Mouse (Mus musculus) kidney, embryonic 14.5 days (tissue): ENCODE data around the gene AW011738. TPM values are rescaled to one million over a fixed set of nuclear protein-coding genes. Genes with fewer than 3 reads are reported as not detected.

ENCODE experiments used
- ATAC-seq: fragments of 200-750 bp; cut with Nextera tagmentation; 2 replicates; pipeline ENCODE4 v1.8.0; 2017; ENCODE audit warnings: moderate number of reproducible peaks, mild to moderate bottlenecking, moderate TSS enrichment, moderate library complexity; ENCODE audit not compliant: low FRiP score, low TSS enrichment
- H3K27ac ChIP-seq: fragments of 300-500 bp; sonication (generic); 2 replicates; pipeline ENCODE4 v1.5.1; 2014; ENCODE audit warnings: low read depth, mild to moderate bottlenecking, low read length, moderate library complexity, mixed read lengths
- H3K27me3 ChIP-seq: fragments of 300-500 bp; sonication (generic); 2 replicates; pipeline ENCODE4 v1.6.1; 2014; ENCODE audit warnings: mild to moderate bottlenecking, low read length; ENCODE audit not compliant: control insufficient read depth, insufficient read depth
- H3K36me3 ChIP-seq: fragments of 300-500 bp; sonication (generic); 2 replicates; pipeline ENCODE4 v1.6.1; 2014; ENCODE audit warnings: low read length, mixed read lengths; ENCODE audit not compliant: control insufficient read depth, insufficient read depth
- H3K4me1 ChIP-seq: fragments of 300-500 bp; sonication (generic); 2 replicates; pipeline ENCODE4 v1.6.1; 2014; ENCODE audit warnings: low read length, mixed read lengths; ENCODE audit not compliant: control insufficient read depth, insufficient read depth
- H3K4me2 ChIP-seq: fragments of 300-500 bp; sonication (generic); replicated peaks from 2 replicates; pipeline ENCODE4 v1.6.1; 2014; ENCODE audit warnings: low read depth, mild to moderate bottlenecking, low read length
- H3K4me3 ChIP-seq: fragments of 300-500 bp; sonication (generic); 2 replicates; pipeline ENCODE4 v1.5.1; 2014; ENCODE audit warnings: mild to moderate bottlenecking, low read length
- H3K9ac ChIP-seq: fragments of 300-500 bp; sonication (generic); 2 replicates; pipeline ENCODE4 v1.6.1; 2014; ENCODE audit warnings: low read depth, mild to moderate bottlenecking, low read length, moderate library complexity
- H3K9me3 ChIP-seq: fragments of 300-500 bp; sonication (generic); 2 replicates; pipeline ENCODE4 v1.6.1; 2016; ENCODE audit warnings: low read length; ENCODE audit not compliant: control insufficient read depth
- WGBS: fragments of 180-500 bp; shearing (Covaris S2); extraction: QIAGEN DNeasy Blood & Tissue Kit; methylation state at CpG from one replicate; pipeline ENCODE4 v1.1.7; 2014; 5-methylcytosine and 5-hydroxymethylcytosine counted together
- polyA plus RNA-seq: library from polyadenylated mRNA; unstranded; fragments of >200 nt; fragmentation: Nextera tagmentation; extraction: Ambion mirVana; gene quantifications from 2 replicates; pipeline ENCODE4 v1.2.1, GENCODE M21; 2014

Gene AW011738
- polyA plus RNA-seq, 1 experiment from 2014 or later = 1.0 TPM

DNA sequence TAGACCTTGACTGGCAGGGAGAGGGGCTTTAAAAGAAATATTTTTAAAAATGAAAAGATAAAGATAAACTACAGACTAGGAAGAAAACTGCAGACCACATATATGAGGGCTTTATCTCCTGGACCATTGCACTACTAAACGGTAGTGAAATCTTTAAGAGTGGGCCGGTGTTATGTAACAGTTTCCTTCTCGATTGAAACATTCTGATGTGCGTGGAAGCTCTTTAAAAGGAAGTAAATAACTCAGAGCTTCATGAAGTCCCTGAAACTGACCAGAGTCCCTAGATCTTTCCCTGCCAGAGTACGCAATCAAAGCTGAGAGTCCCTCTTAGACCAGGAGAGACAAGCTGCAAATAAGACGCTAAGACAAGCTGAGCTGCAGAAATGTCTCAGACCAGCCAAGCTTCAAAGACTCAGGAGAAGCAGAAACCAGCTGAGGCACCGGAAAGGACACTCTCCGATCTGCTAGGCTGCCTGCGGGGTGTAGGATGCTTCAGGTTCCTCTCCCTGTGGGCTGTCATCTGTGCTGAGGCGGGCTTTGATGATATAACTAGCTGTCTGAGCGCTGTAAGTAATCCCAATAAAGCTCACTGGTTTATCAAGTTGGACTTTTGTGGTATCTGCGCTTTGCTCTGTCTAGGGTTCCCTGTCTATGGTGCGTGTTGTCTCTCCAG is 7.0 kb downstream of the AW011738 start:
- no peak overlapping the region for H3K27ac ChIP-seq
- H3K4me3 ChIP-seq = no peak overlapping the region
- no peak overlapping the region for H3K9ac ChIP-seq
- no peaks in the 10 kb centered on the region for H3K27me3 ChIP-seq
- H3K36me3 ChIP-seq = no peaks in the 10 kb centered on the region
- no peaks in the 10 kb centered on the region for H3K4me1 ChIP-seq
- H3K4me2 ChIP-seq = no peak overlapping the region
- WGBS = 71% methylated on average over 13 of the region's 13 CpGs
- no peak for ATAC-seq
- H3K9me3 ChIP-seq = no peaks in the 10 kb centered on the region

DNA sequence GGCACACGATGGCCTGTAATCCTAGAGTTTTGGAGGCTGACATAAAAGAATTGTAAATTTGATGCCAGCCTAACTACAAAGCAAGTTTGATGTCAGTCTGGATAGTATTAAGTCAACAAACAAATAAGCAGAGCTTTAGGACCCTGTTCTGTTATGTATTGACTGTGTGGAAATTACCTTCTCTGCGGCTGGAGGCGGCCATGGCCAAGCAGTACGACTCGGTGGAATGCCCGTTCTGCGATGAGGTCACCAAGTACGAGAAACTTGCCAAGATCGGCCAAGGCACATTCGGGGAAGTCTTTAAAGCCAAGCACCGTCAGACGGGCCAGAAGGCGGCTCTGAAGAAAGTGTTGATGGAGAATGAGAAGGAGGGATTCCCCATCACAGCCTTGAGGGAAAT is 10.0 kb downstream of the AW011738 start:
- ATAC-seq = no peak
- H3K9ac ChIP-seq = no peak overlapping the region
- H3K4me2 ChIP-seq = no peak overlapping the region
- H3K27me3 ChIP-seq = no peaks in the 10 kb centered on the region
- H3K27ac ChIP-seq = no peak overlapping the region
- no peaks in the 10 kb centered on the region for H3K9me3 ChIP-seq
- no peaks in the 10 kb centered on the region for H3K36me3 ChIP-seq
- 94% methylated on average over 13 of the region's 13 CpGs for WGBS
- H3K4me1 ChIP-seq = no peaks in the 10 kb centered on the region
- no peak overlapping the region for H3K4me3 ChIP-seq

DNA sequence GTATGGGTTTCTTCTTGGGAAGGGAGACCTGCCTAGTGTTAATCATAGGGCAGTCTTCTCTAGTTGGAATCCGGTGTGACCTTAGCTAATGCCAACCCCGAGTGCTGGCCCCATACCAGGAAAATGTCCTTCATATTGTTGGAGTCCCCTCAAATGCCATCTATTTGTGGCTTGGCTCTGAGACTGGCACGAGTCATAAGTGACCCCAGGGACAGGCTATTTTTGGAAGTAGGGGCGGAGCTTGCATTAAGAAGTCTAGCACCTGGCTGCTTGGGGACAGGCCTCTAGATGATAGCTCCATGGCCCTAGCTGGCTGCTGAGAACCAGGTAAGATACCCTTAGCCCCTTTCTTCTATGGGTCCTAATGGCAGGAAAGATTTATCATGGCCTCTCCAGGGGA is 12.5 kb downstream of the AW011738 start, which contains the start of gene Perm1:
TSS of gene Perm1 (plus strand) at position 220 of the 400 bp plus-strand sequence.
- Histone ChIP-seq H3K4me2 (no peak within 1 kb of the TSS), H3K27me3 (no peaks in the 10 kb centered on the region), H3K4me1 (no peaks in the 10 kb centered on the region), H3K9ac (no peak within 1 kb of the TSS), H3K4me3 (no peak within 1 kb of the TSS), H3K36me3 (no peaks in the 10 kb centered on the region), H3K9me3 (no peaks in the 10 kb centered on the region), H3K27ac (no peak within 1 kb of the TSS)
- WGBS = 70% methylated on average over 4 of the region's 4 CpGs
- no peak for ATAC-seq

DNA sequence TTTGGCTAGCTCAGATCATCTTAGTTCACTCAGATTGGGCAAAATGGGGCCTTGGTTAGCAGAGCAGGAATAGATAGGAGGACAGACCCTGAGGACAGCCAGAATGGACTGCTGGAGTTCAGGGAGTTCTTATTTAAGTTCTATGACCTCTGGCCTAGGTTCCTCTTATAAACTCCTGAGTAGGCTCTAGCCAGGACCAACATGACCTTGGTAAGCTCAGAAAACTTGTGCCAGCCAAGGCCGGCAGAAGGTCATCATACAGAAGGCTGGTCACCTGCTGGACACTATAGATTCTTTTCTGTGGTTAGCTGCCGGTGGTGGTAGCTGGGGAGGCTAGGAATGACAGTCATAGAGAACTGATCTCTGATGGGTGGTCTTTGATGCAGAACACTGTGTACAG is 13.1 kb downstream of the AW011738 start:
- H3K9me3 ChIP-seq = no peaks in the 10 kb centered on the region
- H3K36me3 ChIP-seq = no peaks in the 10 kb centered on the region
- H3K27ac ChIP-seq = no peak overlapping the region
- no peak for ATAC-seq
- H3K9ac ChIP-seq = no peak overlapping the region
- H3K4me2 ChIP-seq = no peak overlapping the region
- H3K27me3 ChIP-seq = no peaks in the 10 kb centered on the region
- 87% methylated on average over 2 of the region's 2 CpGs for WGBS
- H3K4me1 ChIP-seq = no peaks in the 10 kb centered on the region
- H3K4me3 ChIP-seq = no peak overlapping the region

DNA sequence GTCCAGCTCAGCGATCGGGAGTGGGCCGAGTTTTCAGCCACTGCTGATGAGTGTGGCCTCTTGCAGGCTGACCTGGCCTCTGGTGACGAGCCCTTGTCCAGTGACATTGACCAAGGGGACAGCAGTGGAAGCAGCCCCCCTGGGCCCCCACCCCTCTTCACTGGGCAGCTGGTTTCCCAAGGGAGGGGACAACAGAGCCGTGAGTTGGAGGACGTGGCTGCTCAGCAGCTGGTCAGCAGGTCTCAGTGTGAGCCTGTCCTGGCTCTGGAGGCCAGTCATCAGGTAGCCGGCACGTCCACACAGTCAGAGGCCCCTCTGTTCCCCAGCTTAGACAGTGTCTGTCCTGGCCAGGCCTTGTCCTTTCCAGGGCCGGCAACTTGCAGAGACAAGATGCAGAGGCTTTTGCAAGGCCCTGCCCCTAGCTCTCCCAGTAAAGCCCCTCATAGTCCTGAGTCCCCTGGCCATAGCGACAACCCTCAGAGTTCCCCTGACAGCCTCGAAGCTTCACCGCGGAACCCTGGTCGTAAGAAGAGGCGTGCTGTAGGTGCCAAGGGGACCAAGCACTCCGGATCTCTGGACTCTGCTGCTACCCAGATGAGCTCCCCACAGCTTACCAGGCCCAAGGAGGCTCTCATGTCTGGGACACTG is 14.0 kb downstream of the AW011738 start:
- Histone ChIP-seq H3K36me3 (no peaks in the 10 kb centered on the region), H3K4me2 (no peak overlapping the region), H3K27me3 (no peaks in the 10 kb centered on the region), H3K9me3 (no peaks in the 10 kb centered on the region), H3K9ac (no peak overlapping the region), H3K4me3 (no peak overlapping the region), H3K27ac (no peak overlapping the region), H3K4me1 (no peaks in the 10 kb centered on the region)
- ATAC-seq = 0 out of 2 replicates have a peak, but pooled peaks have one; percentile 30
- 76% methylated on average over 16 of the region's 16 CpGs for WGBS

DNA sequence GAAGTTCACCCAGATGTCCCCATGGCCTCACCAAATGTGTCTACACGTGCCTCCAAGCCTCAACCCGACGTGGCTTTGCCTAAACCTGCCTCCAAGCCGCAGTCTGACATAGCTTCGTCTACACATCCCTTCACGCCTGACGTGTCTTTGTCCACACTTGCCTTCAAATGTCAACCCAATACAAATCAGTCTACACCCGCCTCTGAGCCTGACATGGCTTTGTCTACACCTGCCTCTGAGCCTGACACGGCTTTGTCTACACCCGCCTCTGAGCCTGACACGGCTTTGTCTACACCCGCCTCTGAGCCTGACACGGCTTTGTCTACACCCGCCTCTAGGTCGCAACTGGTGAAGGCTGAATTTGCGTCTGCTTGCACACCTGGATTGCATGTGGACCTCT is 14.7 kb downstream of the AW011738 start:
- H3K4me3 ChIP-seq = no peak overlapping the region
- no peaks in the 10 kb centered on the region for H3K36me3 ChIP-seq
- no peak for ATAC-seq
- H3K9ac ChIP-seq = no peak overlapping the region
- no peak overlapping the region for H3K27ac ChIP-seq
- WGBS = 76% methylated on average over 16 of the region's 16 CpGs
- no peaks in the 10 kb centered on the region for H3K9me3 ChIP-seq
- no peaks in the 10 kb centered on the region for H3K27me3 ChIP-seq
- H3K4me1 ChIP-seq = no peaks in the 10 kb centered on the region
- no peak overlapping the region for H3K4me2 ChIP-seq

DNA sequence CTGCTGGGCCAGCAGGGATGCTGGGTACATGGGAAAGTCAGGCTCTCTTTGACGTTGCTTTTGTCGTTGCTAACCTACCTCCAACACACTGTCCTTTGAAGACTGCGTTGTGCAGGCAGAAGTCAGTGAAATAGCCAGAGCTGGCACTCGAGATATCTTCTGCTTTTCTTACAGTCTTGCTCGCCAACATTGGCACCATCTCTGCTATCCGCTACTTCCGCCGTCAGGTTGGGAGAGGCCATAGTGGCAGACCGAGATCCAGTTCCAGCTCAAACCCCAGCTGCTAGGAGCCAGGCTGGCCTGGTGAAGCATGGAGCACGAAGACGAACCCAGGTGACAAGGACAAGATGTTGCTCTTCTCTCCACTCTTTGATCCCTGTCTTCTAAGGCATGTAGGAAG is 16.8 kb downstream of the AW011738 start:
- WGBS = 88% methylated on average over 11 of the region's 11 CpGs
- Histone ChIP-seq H3K27me3 (no peaks in the 10 kb centered on the region), H3K27ac (no peak overlapping the region), H3K4me1 (no peaks in the 10 kb centered on the region), H3K9me3 (no peaks in the 10 kb centered on the region), H3K36me3 (no peaks in the 10 kb centered on the region), H3K4me2 (no peak overlapping the region), H3K4me3 (no peak overlapping the region), H3K9ac (no peak overlapping the region)
- no peak for ATAC-seq

DNA sequence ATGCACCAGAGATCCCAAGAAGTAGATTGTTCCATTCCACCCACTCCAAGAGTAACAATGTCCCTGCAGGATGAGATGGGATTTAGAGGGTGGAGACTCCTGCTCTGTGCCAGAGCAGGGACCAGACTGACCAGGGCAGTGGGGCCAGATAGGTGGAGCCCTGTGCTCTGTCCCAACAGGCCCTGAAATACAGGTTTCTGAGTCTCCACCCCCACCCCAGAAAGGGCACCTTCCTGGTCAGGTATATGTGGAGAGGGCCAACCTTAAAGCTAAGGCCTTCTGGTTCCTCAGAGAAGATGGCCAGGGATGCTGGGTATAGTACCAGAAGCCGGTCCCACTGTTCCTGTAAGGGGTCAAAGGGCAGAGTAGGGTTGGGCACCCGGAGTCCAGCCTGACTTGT is 21.2 kb downstream of the AW011738 start:
- no peak for ATAC-seq
- 83% methylated on average over 2 of the region's 2 CpGs for WGBS
- Histone ChIP-seq H3K27ac (no peak overlapping the region), H3K4me2 (no peak overlapping the region), H3K36me3 (peaks cover 5% of the 10 kb centered on the region; the same call in 1 of the 2 replicates), H3K4me3 (no peak overlapping the region), H3K9me3 (no peaks in the 10 kb centered on the region), H3K4me1 (peaks cover 6% of the 10 kb centered on the region; the same call in 1 of the 2 replicates), H3K9ac (no peak overlapping the region), H3K27me3 (no peaks in the 10 kb centered on the region)

DNA sequence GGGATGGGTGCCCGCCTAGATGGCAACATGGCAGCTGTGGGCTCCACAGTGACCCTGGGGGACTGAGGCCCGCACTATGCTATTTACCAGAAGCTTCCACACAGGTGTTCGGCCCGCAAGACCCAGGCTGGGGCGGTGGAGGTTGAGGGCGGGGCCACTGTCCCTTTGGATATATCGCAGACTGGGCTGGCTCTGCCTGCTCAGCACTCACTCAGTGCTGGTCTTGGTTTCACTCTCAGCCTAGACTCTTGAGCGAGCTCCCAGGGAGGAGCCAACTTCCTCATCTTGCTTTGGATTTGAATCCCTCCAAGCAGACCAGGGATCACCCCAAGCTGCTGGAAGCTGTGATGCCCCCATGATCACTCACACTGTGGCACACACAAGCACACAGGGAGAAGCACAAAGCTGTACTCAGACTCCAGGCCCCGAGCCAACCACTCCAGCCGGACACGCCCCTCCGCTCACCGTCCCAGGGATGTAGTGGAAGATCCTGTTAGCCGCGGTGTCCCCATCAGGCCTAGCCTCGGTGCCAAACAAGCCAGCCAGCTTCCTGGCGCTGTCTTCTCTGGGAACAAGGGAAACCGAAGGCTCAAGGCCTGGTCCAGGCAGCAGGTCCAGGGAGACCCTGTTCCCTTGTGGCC is 24.8 kb downstream of the AW011738 start:
- peak; percentile 18; the same call in 1 of the 2 replicates for ATAC-seq
- 32% methylated on average over 18 of the region's 18 CpGs for WGBS
- Histone ChIP-seq H3K36me3 (peaks cover 39% of the 10 kb centered on the region), H3K4me2 (peak overlapping the region; percentile 15; the same call in 1 of the 2 replicates), H3K9ac (peak overlapping the region; percentile 28; the same call in 1 of the 2 replicates), H3K4me1 (peaks cover 6% of the 10 kb centered on the region; the same call in 1 of the 2 replicates), H3K27ac (no peak overlapping the region), H3K27me3 (no peaks in the 10 kb centered on the region), H3K9me3 (no peaks in the 10 kb centered on the region), H3K4me3 (no peak overlapping the region)
